Mouse (Mus musculus): ENCODE results near the gene Mtr.

DNA sequence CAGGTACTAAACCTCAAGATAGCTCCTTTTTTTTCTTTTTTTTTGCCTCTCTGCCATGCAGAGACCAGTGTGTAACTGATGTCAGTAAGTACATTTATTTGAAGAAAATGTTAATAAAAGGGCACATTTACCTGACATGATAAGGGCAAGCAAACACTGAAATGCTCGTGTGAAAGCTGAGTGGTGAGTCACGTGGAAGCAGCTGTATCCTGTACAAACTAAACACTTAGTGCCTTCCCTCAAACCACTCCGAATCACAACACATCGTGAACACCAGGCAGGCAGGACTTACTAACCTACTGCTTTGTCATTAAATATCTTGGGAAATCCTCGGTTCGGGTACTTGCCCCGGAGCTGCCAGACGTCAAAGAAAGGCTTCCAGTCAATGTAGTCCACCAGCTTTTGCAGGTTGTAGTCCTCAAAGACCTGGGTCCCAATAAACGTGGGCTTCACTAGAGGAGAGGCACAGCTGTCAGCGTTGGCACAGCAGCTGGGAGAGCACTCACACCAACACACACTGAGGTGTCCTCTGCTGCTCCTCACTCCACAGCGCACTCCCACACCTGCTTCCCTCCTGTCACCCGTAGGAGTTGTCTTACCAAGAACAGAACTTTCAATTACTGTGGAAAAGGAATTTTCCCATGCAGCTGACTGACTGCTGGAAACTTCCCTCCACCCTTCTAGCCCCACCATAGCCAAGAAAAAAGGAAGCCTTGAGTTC, 62.8 kb downstream of the Mtr start:
- TF ChIP-seq GATA1 (IDR thresholded peaks at IDR 0.05; ENCODE audit: borderline replicate concordance, low read length): no peak
- no peak for TF ChIP-seq FLI1 (IDR thresholded peaks at IDR 0.05; ENCODE audit: low read length)
